Mouse (Mus musculus) natural killer cell, adult 2 months (primary cell): ENCODE data around the gene Grhpr.
"Not testable (repeated sequence)": the region's sequence is repeated elsewhere in the genome, so short reads cannot be mapped to it uniquely, and the experiment has no call there.

ENCODE experiments used
- DNase-seq, 2 experiments: peaks; one replicate each; pipeline ENCODE4 v3.0.0; 2022; ENCODE audit warnings: low spot score in 2 of 2

The Grhpr gene

DNA sequence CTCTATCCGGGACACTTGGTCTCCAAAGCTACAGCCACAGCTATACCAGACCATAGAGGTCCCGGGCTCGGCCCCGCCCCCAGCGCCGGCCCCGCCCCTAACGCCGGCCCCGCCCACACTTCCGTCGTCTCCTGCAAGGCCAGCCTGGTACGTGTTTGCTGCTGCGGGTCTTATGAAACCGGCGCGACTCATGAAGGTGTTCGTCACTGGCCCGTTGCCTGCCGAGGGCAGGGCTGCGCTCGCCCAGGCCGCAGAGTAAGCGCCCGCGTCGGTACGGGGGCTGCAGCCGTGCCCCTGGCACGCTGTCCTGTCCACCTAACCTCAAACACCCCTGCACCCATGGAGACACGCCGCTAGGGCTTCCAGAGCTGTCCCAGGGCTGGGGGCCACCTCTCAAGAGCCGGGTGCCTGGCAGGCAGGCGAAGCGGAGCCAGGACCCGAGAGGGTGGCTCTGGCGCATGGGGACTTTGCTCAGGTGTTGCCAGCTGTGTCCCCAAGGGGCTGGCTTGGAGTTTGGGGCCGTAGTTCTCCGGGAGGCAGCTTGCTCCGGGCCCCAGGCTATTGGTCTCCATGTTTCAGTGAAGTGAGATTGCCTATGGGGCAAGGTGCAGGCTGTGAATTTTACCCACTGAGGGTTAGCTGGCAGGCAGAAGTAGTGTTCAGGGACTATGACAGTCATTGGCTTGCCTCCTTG is at the start of gene Grhpr:
Gene Grhpr (plus strand): TSS at position 116 of the 694 bp plus-strand sequence.
- DNase-seq = peak; percentile 79 to 83

DNA sequence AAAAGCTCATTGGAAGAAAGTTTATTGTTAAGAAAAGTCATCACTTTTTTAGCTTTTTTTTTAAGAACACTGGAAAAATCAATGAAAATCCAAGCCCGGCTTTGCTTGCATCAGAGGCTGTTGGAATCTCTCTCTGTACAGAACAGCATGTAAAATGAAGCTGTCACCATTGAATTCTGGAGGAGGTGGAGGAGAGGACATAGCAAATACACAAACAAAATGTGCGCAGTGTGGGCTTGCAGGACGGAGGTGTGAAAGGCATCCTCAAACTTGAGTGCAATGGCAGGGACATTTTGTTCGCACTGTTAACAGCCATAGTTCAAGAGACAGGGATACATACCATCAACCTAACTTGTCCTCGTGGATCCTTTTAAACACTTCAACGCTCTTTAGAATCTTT is 49.5 kb upstream of the Grhpr start:
- DNase-seq = no peak

GRCm38 (mm10) chr4:44938359-44939340 is 42.5 kb upstream of the Grhpr start:
- no peak for DNase-seq

DNA sequence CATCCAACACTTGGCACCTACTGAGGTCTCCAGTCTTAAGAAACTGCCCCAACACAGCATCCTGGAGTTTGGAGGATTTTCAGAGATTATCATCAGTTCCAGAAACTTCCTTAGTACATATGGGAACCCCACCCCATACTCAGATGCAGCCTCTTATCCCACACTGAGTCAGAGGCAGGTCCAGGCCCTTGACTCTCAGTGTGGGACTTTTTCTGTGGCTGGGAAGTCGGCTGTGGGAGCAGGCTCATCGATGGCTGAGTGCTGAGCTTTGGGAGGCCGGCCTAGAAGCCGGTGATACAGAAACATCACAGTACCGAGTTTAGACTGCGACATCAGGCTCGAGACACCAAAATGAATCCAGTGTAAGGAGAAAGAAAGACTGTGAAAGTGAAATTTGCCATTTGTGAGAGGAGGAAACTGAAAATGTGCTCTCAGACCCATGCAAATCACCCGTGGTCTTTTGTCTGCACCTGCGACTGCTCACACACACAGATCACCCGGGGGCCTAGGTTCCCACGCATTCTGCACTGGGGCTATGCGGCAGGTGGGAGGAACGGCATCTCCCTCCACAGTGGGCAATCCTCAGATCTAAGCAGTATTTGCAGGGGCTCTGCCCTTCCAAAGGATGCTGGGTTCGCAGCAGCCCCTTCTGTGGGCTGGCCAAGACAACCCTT is 41.5 kb upstream of the Grhpr start:
- peak in 1 of 2 experiments; percentile 39 for DNase-seq

- DNase-seq = no peak
These were observed 40.9 kb upstream of the Grhpr start for GRCm38 (mm10) chr4:44940286-44940685.

GRCm38 (mm10) chr4:44942237-44942636 is 39.0 kb upstream of the Grhpr start:
- DNase-seq = no peak

- no peak for DNase-seq
These were observed 37.7 kb upstream of the Grhpr start for GRCm38 (mm10) chr4:44943480-44943879.

GRCm38 (mm10) chr4:44944426-44945075 is 36.6 kb upstream of the Grhpr start:
- DNase-seq = peak in 1 of 2 experiments; percentile 28

DNA sequence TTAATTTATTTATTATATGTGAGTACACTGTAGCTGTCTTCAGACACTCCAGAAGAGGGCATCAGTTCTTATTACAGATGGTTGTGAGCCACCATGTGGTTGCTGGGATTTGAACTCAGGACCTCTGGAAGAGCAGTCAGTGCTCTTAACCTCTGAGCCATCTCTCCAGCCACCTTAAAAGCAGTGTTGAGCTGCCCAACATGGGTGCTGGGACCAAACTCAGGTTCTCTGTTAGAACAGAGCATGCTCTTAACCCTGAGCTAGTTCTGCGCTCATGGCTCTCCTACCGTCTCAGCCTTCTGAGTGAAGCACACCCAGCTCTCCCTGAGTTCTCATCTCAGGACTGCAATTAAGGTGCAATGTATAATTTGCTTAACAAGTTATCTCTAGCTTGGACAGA is 35.1 kb upstream of the Grhpr start:
- not testable (repeated sequence) for DNase-seq

DNA sequence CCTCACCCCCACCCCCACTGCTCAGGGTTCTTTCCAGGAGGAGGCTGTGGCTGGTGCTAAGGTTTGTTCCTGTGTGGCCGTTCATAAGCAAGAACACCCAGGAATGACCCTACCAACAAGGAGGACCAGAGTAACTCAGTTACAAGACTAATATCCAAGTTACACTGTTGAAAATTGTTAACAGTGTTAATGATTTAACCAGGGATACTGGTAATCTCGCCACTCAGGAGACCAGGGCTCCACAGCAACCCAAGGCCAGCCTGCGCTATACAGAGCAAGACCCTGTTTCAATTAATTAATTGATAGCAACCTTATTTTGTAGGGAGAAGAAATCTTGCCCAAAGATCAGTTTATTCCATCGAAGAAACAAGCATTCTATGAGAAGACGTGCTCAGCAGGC is 33.7 kb upstream of the Grhpr start:
- no peak for DNase-seq

DNA sequence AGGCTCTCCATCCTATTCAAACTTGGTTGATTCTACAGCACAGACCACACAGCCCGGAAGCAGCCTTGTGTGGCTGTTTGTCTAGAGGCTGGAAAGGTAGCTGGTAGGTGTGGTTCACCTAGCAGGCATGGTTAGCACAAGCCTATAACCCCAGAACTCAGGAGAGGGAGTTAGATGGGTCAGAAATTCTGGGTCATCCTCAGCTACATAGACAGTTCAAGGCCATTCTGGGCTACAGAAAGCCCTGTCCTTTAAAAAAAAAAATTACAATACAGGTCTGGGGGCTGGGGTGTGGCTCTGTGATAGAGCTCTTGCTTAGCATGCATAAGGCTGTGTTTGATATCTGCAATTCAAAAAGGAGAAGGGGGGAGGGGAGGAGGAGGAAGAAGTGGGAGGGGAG is 32.9 kb upstream of the Grhpr start:
- no peak for DNase-seq

DNA sequence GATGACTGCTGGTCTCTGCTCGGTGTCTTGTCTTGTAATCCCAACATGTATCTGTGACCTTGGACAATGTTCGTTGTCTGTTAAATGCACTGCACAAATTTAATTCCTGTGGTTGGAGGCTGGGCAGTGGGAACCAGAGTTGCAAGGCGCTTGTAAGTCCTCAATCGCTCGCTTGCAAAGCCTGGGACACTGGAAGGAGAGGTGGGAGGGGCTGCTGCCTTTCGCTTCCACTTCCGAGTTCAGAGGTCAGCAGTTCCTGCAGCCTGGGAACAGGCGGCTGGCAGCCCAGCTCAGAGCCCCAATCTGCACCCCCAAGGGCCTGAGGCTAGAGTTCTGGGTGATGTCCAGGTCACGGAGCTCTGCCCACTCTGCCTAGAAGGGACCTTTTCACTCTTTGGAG is 28.2 kb upstream of the Grhpr start:
- DNase-seq = no peak

GRCm38 (mm10) chr4:44958776-44959175 is 22.4 kb upstream of the Grhpr start:
- no peak for DNase-seq

GRCm38 (mm10) chr4:44959220-44959619 is 22.0 kb upstream of the Grhpr start:
- DNase-seq = no peak

GRCm38 (mm10) chr4:44963156-44963555 is 18.0 kb upstream of the Grhpr start:
- no peak for DNase-seq

GRCm38 (mm10) chr4:44965175-44965574 is 16.0 kb upstream of the Grhpr start:
- DNase-seq = no peak

GRCm38 (mm10) chr4:44965736-44966135 is 15.5 kb upstream of the Grhpr start:
- DNase-seq = no peak

DNA sequence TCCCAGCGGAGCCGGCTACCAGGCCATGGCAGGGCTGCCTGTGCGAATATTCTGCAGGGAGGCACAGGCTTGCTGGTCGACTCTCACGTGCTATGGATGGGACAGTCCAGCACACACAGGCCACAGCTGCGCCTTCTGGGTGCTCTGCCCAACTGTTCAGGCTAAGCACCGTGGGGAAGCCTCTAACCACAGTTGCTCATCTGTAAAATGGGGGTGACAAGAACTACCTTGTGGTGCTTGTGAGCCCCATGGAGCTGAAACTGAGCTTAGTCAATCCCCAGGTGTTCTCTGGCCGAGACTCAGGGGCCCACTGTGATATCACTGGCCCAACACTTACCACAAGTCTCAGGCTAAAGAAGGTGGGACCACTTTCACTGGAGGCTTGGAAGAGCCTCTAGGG is 13.8 kb upstream of the Grhpr start:
- DNase-seq = peak in 1 of 2 experiments; percentile 19

DNA sequence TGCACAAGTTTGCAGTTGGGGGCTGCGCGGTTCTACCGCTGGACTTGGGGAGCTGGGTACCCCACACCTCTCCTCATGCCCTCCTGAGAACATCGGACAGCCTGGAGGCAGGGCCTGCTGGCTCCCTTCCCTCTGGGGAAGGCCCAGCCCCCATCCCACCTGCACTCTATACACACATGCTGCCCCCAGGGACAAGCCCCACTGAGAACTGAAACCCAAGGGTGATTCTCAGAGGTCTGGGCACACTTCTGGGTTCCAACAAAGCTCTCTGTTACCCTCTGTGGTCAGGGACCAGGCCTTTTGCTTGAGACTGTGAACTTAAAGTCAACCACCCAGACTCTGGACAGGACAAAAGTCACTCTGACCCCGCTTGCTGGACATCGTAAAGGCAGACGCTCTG is 11.1 kb upstream of the Grhpr start:
- DNase-seq = peak in 1 of 2 experiments; percentile 57

DNA sequence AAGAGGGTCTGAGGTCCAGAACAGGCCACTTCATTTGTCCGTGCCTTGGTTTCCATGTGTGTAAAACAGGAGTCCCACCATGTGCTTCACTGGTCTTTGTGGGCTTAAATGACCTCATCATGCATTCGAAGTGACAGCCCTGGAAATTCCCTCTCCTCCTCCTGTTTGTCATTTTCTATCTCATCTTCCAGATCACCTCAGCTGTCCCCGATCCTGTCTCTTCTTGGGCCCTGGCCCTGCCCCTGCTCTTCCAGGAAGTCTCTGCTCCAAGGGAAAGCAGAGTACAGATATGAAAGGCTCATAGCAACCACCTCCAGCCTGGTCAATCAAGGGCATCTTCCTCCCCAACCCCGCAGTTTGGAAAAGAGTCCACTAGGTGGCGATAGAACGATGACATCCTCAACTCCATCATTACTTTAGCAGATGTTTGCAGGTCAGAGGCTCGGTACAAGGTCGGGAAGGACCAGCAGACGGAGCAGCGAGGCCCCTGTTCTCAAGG is 10.5 kb upstream of the Grhpr start:
- peak; percentile 38 to 65 for DNase-seq

DNA sequence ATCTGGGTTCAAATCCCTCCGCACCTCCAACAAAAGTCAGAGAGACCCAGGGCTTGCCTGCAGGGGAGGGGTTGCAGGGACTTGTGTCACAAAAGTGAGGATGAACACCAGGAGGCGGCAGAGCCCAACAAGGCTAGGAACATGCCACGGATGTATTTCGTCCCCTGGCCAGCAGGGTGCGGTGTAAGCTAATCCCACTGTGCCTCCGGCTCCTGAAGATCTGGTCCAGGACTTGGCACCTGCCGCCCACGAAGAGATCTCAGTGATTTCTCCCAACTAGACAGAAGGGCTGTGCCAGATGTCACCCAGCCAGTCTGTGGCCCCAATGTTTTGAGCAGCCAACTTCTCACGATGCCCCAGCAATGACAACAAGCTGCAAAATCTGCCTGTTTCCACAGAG is 7.7 kb upstream of the Grhpr start:
- DNase-seq = peak; percentile 79 to 89

- DNase-seq = no peak
These were observed 7.3 kb upstream of the Grhpr start for GRCm38 (mm10) chr4:44973871-44974270.
